Mouse (Mus musculus): ENCODE results near the gene Olfr573-ps1.

DNA sequence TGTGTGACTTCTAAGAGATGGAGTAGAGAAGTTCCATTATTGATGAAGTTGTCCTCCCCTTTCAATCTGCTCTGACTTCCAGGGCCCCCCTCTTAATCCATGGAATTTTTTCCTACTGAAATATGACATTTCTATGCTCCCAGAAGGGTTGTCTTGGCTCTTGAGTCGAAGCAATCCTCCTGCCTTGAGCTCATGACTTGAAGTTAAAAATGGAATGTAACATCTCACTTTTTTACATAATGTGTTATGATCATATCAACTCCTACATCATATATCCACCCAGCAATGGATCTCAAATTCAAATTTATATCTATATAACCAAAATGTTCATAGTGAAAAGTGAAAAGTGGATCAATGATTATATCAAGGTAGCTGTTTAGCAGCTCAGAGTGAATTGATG is 32.0 kb upstream of the Olfr573-ps1 start:
- TF ChIP-seq CTCF (IDR thresholded peaks at IDR 0.05; ENCODE audit: low read depth) (no peak), EP300 (IDR thresholded peaks at IDR 0.05; ENCODE audit: low read depth) (no peak)

Measured in heart, postnatal 0 days (tissue).